Mouse (Mus musculus) frontal cortex, postnatal 36 days (tissue): ENCODE data around the gene 1700016C15Rik.

Experiments used
- DNase-seq, 2 experiments: peaks; one replicate each; pipeline ENCODE4 v3.0.0; 2022; ENCODE audit warnings: low spot score in 2 of 2

Gene 1700016C15Rik

GRCm38 (mm10) chr1:177796193-177796939, 66.8 kb downstream of the 1700016C15Rik start, which contains the start of gene Adss:
Adss (minus strand) TSS chr1:177796511.
- DNase-seq: peak; percentile 98

GRCm38 (mm10) chr1:177797151-177797755, 67.6 kb downstream of the 1700016C15Rik start:
- DNase-seq: no peak
